Mouse (Mus musculus) heart, adult 9 months (tissue): ENCODE measurements at regions not wholly inside any gene's neighbourhood (a gene's known extent, or its start where the extent isn't known, plus 50 kb on each side); places are given as distances from the start of the nearest gene placed in this dataset.

ENCODE experiments used
- DNase-seq, 2 experiments: peaks; one replicate each; pipeline ENCODE4 v3.0.0; 2022; ENCODE audit warnings: low spot score in 2 of 2

DNA sequence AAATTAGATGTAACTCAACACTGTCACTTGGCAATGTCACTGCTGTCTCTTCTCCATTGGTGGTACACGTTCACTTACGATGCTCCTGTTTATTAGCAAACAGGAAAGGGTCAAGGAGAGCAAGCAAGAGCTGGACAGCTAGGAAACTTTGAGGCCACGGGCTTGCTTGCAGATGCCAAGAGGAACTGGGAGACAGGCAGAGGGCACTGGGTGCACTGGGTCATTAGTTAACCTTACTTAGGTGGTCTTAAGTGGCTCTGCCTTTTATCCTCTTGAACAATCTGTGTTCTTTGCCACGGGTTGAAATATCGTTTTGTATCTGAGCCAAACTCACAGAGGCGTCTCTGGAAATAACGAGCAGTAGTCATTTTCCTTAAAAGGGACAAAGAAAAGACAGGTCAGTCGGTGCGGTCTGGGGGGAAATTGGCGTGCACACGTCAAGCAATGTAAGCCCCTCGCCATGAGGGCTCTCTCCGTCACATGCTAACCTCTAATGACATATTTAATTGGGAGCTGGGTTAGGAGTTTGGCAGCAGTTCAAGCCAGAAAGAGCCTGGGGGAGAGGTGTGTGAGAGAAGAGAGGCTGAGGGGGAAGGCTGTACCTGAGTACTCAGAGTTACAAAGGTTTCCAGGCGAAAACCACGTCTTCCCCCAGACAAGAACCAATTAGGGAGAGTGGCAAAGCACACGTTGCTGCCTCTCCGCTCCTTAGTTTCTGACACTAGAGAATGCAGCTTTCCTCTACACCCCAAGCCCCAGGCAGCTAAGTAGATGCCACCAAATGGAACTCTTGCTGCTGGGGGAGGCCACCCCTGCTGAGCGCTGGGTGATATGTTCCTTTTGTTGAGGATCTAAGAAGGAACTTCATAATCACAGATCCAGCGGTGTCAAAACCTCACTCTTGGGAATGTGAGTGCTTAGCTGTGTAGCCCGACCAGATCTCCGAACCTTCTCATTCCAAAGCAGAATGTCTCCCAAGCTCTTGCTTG lies 140.0 kb upstream of the Tut7 start:
- no peak for DNase-seq

DNA sequence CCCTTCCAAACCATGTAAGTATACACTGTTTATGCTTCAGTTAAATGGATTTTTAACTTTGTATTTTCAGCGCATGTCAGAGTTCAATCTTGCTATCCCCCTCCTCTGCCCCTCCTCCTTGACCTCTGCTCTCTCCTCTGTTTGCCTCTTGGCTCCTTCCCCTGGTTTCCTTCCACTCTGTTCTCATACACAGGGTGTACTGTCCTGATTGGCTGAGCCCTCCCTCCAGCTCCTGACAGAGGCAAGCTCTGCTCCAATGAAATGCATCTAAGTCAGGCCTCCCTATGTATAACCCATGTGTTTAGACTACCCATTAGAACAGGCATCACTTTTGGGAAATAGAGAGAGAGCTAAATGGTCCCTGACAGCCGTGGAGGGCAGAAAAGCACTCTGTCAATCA lies 133.5 kb upstream of the Tut7 start:
- no peak for DNase-seq

- no peak for DNase-seq
These were observed 129.9 kb upstream of the Tut7 start for GRCm38 (mm10) chr13:59952809-59953208.

DNA sequence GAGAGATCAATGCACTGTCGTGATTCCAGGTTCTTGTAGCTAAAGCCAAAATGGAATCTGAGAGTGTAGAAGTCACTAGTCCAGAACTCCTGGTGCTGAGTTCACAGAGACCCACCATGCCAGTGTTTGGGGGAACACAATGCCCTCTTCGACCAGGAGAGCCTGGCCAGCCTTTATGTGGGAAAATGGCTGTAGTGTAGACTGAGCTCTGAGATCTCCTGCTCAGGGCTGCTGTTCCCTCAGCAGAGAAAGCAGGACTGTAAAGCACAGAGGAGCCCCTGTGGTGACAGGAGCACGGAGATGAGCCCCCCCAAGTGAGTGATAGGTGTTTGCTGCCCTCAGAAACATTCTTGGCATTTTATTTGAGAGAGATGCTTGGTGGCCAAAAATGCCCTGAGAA lies 129.2 kb upstream of the Tut7 start:
- DNase-seq: no peak

- no peak for DNase-seq
These were observed 127.3 kb upstream of the Tut7 start for GRCm38 (mm10) chr13:59950281-59950680.

- DNase-seq: no peak
These were observed 126.5 kb upstream of the Tut7 start for GRCm38 (mm10) chr13:59949471-59949870.

- DNase-seq: peak in 1 of 2 experiments; percentile 27
These were observed 125.7 kb upstream of the Tut7 start for GRCm38 (mm10) chr13:59948496-59949138.

- no peak for DNase-seq
These were observed 124.5 kb upstream of the Tut7 start for GRCm38 (mm10) chr13:59947461-59947860.

GRCm38 (mm10) chr13:59946509-59946908 lies 123.6 kb upstream of the Tut7 start:
- DNase-seq: no peak

- DNase-seq: no peak
These were observed 122.7 kb upstream of the Tut7 start for GRCm38 (mm10) chr13:59945631-59946030.

- no peak for DNase-seq
These were observed 120.7 kb upstream of the Tut7 start for GRCm38 (mm10) chr13:59943602-59944140.

DNA sequence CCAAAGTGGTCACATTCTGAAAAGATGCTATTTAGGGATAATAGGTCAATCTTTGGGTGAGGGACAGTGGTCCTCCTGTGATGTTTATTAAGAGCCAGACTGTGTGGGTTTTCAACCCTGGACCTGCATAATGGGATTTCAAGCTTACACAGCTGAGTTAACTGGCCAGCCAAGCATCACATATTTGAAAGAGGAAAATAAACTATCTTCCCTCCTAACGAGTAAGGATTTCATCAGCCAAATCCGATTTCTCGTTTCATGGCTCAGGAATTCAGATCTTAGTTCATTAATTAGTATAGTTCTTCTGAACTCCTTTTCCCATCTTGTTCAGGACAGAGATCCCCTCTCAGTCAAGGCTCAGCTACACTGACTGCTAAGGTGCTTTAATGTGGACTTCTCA lies 120.1 kb upstream of the Tut7 start:
- DNase-seq: no peak

DNA sequence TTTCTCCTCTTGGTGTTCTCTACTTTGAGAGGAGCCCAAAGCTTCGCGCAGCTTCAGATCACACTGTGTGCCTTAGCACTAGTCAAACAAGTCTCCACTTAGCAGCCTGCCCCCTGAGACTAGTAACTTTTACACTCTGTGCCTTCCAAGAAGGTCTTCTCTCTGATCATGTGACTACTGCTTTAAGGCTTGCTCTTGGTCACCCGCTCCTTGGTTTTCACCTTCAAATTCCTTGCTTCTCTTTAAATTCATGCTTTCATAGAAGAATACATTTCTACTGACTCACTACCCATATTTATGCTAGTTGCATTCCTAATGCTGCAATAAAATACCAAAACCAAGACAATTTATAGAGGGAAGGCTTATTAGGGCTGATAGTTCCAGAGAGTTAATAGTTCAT lies 118.6 kb upstream of the Tut7 start:
- no peak for DNase-seq

DNA sequence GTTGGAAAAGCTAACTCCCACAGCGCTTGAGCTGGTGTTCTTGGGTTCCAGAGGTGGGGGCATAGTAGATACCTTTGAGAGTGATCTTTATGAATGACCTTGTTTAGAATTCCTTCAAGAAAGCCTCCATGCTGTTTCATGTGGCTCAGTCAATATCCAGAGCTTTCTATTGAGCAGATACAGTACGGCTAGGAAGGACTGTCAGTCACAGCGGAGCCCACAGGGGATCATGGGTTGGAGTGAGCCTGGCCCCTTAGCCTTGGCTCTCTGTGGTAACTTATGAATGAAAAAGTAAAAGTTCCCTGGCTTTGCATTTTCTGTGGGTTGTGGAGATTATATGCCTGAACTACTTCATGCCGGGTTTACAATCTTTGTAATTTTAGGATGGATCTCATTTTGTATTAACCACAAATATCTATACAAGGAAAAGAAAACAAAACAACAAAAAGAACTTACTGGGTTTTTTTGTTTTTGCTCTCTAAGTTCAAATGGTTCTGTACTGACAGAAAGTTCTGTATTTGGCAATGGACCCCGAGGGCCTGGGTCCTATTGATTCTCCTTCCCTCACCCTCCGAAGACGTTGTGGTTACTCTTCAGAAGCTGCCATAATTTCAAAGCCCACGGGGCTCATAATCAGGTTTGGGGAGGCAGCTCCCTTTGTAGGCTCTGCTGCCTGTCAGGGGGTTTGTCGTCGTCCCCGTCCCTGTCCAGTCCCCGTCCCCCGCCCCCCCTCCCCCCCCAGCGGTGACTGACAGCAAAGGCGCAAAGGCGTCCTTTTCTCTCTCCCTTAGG lies 117.7 kb upstream of the Tut7 start:
- no peak for DNase-seq

DNA sequence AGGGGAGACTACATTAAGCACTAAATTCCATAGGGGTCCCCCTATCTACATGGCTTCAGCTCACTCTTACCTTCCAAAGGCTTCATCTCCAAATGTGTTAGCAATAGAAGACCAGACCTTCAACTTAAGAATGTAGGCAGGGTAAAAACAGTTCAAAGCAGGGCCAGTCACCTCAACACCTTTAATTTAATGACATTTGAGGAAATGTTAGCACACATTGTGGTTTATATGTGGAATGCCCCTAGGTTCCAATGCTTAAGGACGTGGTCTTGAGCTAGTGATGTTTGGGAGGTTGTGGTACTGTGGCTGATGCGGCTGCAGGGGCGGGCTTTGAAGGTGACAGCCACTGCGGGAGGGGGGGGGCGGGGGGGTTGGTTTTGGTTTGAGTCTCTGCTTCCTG lies 116.9 kb upstream of the Tut7 start:
- DNase-seq: no peak

GRCm38 (mm10) chr13:59937147-59937546 lies 114.2 kb upstream of the Tut7 start:
- no peak for DNase-seq

DNA sequence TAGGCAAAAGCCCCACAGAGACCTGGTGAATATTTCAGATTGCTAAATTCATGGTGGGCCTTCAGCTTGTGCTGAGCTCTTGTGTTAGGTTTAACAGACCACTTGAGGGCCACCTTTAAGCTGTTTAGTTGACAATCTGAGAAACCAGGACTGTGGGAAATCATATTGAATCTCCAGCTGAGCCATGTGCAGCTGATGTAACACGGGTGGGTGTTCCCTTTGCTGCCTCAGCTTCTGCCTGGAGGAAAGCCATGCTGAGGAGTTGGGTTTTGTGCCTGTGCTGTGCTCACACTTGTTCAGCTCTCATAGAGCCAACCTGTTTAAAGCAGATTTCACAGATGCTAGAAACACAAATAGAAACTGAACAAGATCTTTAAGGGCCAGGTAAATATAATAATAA lies 111.6 kb upstream of the Tut7 start:
- no peak for DNase-seq

DNA sequence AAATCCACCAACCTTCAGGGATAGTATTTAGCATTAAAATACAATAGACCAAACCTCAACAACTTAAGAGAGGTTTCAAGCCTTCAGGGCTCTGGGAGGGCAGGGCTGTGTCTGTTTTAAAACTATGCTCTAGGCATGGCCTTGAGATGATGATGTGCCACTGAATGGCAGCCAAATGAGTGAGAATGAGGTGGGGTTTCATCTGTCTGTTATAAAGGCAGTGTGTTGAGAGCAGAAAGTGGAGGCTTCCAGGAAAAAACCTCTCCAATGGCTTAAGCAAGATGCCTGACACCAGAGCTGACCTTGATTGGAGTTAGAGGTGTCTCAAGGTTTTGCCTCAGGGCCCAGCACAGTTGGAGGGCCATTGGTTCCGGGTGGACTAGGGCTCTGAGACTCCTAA lies 111.1 kb upstream of the Tut7 start:
- DNase-seq: no peak

DNA sequence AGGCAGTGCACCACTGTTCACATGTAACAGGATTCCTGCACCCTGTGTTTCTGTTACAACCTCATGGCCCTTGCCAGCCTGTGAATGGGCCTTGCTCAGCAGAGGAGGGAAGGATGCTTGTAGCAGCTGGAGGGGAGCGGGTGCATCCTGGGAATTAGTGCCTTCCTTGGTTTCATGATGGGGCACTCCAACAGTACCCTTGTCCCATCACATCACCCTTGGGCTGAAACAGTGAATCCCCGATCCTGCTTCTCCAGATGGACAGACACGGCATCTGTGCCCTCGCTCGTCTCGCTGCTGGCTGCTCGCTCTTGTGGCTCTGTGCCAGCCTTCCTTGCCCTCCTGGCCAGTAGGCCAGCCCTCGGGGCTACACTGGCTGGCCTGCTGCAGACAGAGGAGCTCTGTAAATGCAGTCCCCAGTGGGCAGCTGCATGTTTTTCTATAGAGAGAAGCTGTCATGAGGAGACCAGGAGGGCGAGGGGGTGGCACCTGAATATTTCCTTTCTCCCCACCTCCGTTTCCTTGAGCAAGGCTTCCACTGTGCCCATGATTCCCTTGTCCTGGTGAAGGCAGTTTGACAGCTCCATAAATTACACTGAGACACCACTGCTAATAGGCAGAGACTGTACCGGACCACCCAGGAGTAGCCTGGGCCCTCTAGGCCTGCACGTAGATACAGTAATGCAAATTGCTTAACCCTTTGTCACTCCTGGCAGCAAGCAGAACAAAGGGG lies 104.6 kb upstream of the Tut7 start:
- no peak for DNase-seq

GRCm38 (mm10) chr13:59925845-59926481 lies 103.0 kb upstream of the Tut7 start:
- DNase-seq: no peak

GRCm38 (mm10) chr13:59917185-59917584 lies 94.2 kb upstream of the Tut7 start:
- DNase-seq: no peak
